Mouse (Mus musculus): ENCODE measurements around the gene Med28. TPM values are rescaled to one million over a fixed set of nuclear protein-coding genes. Genes with fewer than 3 reads are reported as not detected.

Med28 gene
- total RNA-seq (2014; rRNA removed; ENCODE audit: low replicate concordance): 49.6 and 78.3 TPM in 2 replicates
- 136 and 146 TPM in 2 replicates for polyA plus RNA-seq (2015; fragmentation: Nextera tagmentation; extraction: Ambion mirVana)

- Histone ChIP-seq H3K4me2 (ENCODE audit: low read depth, low read length) (peak within 1 kb of the TSS; percentile 87), H3K9me3 (replicated peaks; ENCODE audit: control insufficient read depth, low read length) (no peaks in the 10 kb centered on the region), H3K27ac (ENCODE audit: low read depth) (no peak within 1 kb of the TSS), H3K4me3 (ENCODE audit: low read depth, low read length) (peak within 1 kb of the TSS; percentile 72), H3K27me3 (ENCODE audit: control insufficient read depth, insufficient read depth, low read length) (no peaks in the 10 kb centered on the region), H3K36me3 (replicated peaks; ENCODE audit: control insufficient read depth, insufficient read depth, low read length) (peaks cover 17% of the 10 kb centered on the region), H3K4me1 (ENCODE audit: control insufficient read depth, insufficient read depth) (peaks cover 8% of the 10 kb centered on the region), H3K9ac (replicated peaks; ENCODE audit: low read depth, low read length) (peak within 1 kb of the TSS; percentile 67)
- DNase-seq (ENCODE audit: low spot score) (peak; percentile 88), ATAC-seq (ENCODE audit: insufficient read depth, low read depth) (peak; percentile 96)
- TF ChIP-seq CTCF (IDR thresholded peaks at IDR 0.05; ENCODE audit: low read depth): no peak
- no peak for TF ChIP-seq EP300 (IDR thresholded peaks at IDR 0.05; ENCODE audit: low read depth)
- 2% methylated on average over 56 of the region's 56 CpGs for WGBS
These were observed at the start of gene Med28 for GRCm38 (mm10) chr5:45519960-45520808. Gene Med28 (plus strand): TSS chr5:45520229.

GRCm38 (mm10) chr5:45472880-45473450 is 47.1 kb upstream of the Med28 start:
- TF ChIP-seq CTCF (IDR thresholded peaks at IDR 0.05; ENCODE audit: low read depth) (no peak), EP300 (IDR thresholded peaks at IDR 0.05; ENCODE audit: low read depth) (no peak)
- H3K9ac ChIP-seq (replicated peaks; ENCODE audit: low read depth, low read length): no peak overlapping the region
- H3K27ac ChIP-seq (ENCODE audit: low read depth): no peak overlapping the region
- H3K27me3 ChIP-seq (ENCODE audit: control insufficient read depth, insufficient read depth, low read length): no peaks in the 10 kb centered on the region
- no peaks in the 10 kb centered on the region for H3K4me1 ChIP-seq (ENCODE audit: control insufficient read depth, insufficient read depth)
- no peak overlapping the region for H3K4me3 ChIP-seq (ENCODE audit: low read depth, low read length)
- H3K4me2 ChIP-seq (ENCODE audit: low read depth, low read length): no peak overlapping the region
- 21% methylated on average over 7 of the region's 7 CpGs for WGBS
- no peak for DNase-seq (ENCODE audit: low spot score)
- no peaks in the 10 kb centered on the region for H3K9me3 ChIP-seq (replicated peaks; ENCODE audit: control insufficient read depth, low read length)
- no peak for ATAC-seq (ENCODE audit: insufficient read depth, low read depth)
- H3K36me3 ChIP-seq (replicated peaks; ENCODE audit: control insufficient read depth, insufficient read depth, low read length): no peaks in the 10 kb centered on the region

GRCm38 (mm10) chr5:45473521-45473920 is 46.5 kb upstream of the Med28 start:
- Histone ChIP-seq H3K27ac (ENCODE audit: low read depth) (no peak overlapping the region), H3K9ac (replicated peaks; ENCODE audit: low read depth, low read length) (no peak overlapping the region), H3K27me3 (ENCODE audit: control insufficient read depth, insufficient read depth, low read length) (no peaks in the 10 kb centered on the region), H3K4me1 (ENCODE audit: control insufficient read depth, insufficient read depth) (no peaks in the 10 kb centered on the region), H3K36me3 (replicated peaks; ENCODE audit: control insufficient read depth, insufficient read depth, low read length) (no peaks in the 10 kb centered on the region), H3K4me2 (ENCODE audit: low read depth, low read length) (no peak overlapping the region), H3K9me3 (replicated peaks; ENCODE audit: control insufficient read depth, low read length) (no peaks in the 10 kb centered on the region), H3K4me3 (ENCODE audit: low read depth, low read length) (no peak overlapping the region)
- WGBS: 82% methylated on average over 1 of the region's 1 CpGs
- DNase-seq (ENCODE audit: low spot score) (no peak), ATAC-seq (ENCODE audit: insufficient read depth, low read depth) (no peak)
- no peak for TF ChIP-seq CTCF (IDR thresholded peaks at IDR 0.05; ENCODE audit: low read depth)
- TF ChIP-seq EP300 (IDR thresholded peaks at IDR 0.05; ENCODE audit: low read depth): no peak

- TF ChIP-seq EP300 (IDR thresholded peaks at IDR 0.05; ENCODE audit: low read depth): no peak
- TF ChIP-seq CTCF (IDR thresholded peaks at IDR 0.05; ENCODE audit: low read depth): peak; percentile 79
- Histone ChIP-seq H3K4me1 (ENCODE audit: control insufficient read depth, insufficient read depth) (no peaks in the 10 kb centered on the region), H3K36me3 (replicated peaks; ENCODE audit: control insufficient read depth, insufficient read depth, low read length) (no peaks in the 10 kb centered on the region), H3K4me3 (ENCODE audit: low read depth, low read length) (no peak overlapping the region), H3K4me2 (ENCODE audit: low read depth, low read length) (no peak overlapping the region), H3K27ac (ENCODE audit: low read depth) (no peak overlapping the region), H3K9ac (replicated peaks; ENCODE audit: low read depth, low read length) (no peak overlapping the region), H3K9me3 (replicated peaks; ENCODE audit: control insufficient read depth, low read length) (no peaks in the 10 kb centered on the region), H3K27me3 (ENCODE audit: control insufficient read depth, insufficient read depth, low read length) (no peaks in the 10 kb centered on the region)
- DNase-seq (ENCODE audit: low spot score) (peak; percentile 47), ATAC-seq (ENCODE audit: insufficient read depth, low read depth) (no peak)
- 21% methylated on average over 6 of the region's 6 CpGs for WGBS
These were observed 45.8 kb upstream of the Med28 start for GRCm38 (mm10) chr5:45474215-45474614.

- TF ChIP-seq EP300 (IDR thresholded peaks at IDR 0.05; ENCODE audit: low read depth): no peak
- TF ChIP-seq CTCF (IDR thresholded peaks at IDR 0.05; ENCODE audit: low read depth): no peak
- no peak for DNase-seq (ENCODE audit: low spot score)
- no peaks in the 10 kb centered on the region for H3K27me3 ChIP-seq (ENCODE audit: control insufficient read depth, insufficient read depth, low read length)
- no peak for ATAC-seq (ENCODE audit: insufficient read depth, low read depth)
- H3K4me3 ChIP-seq (ENCODE audit: low read depth, low read length): no peak overlapping the region
- no peak overlapping the region for H3K4me2 ChIP-seq (ENCODE audit: low read depth, low read length)
- no peak overlapping the region for H3K27ac ChIP-seq (ENCODE audit: low read depth)
- H3K9me3 ChIP-seq (replicated peaks; ENCODE audit: control insufficient read depth, low read length): no peaks in the 10 kb centered on the region
- H3K36me3 ChIP-seq (replicated peaks; ENCODE audit: control insufficient read depth, insufficient read depth, low read length): no peaks in the 10 kb centered on the region
- WGBS: 53% methylated on average over 4 of the region's 4 CpGs
- no peaks in the 10 kb centered on the region for H3K4me1 ChIP-seq (ENCODE audit: control insufficient read depth, insufficient read depth)
- H3K9ac ChIP-seq (replicated peaks; ENCODE audit: low read depth, low read length): no peak overlapping the region
These were observed 45.3 kb upstream of the Med28 start for GRCm38 (mm10) chr5:45474758-45475157.
